7 mouse cellular contexts compared by ENCODE assay signal in the genomic region with DNA sequence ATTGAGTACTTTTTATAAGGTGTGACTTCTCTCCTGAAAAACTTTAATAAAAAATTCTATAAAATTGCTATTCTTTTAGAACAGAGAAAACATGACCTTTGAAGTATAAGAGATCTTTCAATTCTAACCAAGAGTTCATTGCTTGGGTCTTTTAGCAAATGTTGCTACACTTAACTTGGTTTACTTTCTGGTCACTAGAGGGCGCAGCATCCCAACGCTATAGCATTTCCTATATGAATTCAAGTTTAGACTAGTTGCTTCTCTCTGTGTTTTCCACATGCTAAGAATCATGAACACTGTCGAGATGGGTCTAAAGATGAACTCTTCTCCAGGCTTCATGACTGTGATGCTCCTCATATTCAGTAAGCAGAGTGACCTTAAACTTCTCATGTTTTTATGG.
A peak's percentile ranks its signal among the peaks of the same experiment; 100 is the strongest.
DNase-seq lines count a peak whose midpoint lies in the region; ATAC-seq and TF ChIP-seq lines count a peak whose summit lies in the region.
"Not testable (repeated sequence)": the region's sequence is repeated elsewhere in the genome, so short reads cannot be mapped to it uniquely, and the experiment has no call there.

No protein-coding gene starts in this region.

- H3K9me3 ChIP-seq in liver, postnatal 0 days (ENCODE audit: low read length): not testable (repeated sequence)

- H3K9ac ChIP-seq in liver, postnatal 0 days (replicated peaks): not testable (repeated sequence)

- DNase-seq in brain, adult 2 months (ENCODE audit: low read depth, low spot score): peak; percentile 12
- DNase-seq in heart, postnatal 4 days: peak; percentile 11
- DNase-seq in layer of hippocampus, adult 11-12 months (ENCODE audit: low spot score): peak; percentile 4
- DNase-seq in liver, postnatal 0 days: not testable (repeated sequence)
- DNase-seq in naive thymus-derived CD4-positive, alpha-beta T cell, adult 2 months (ENCODE audit: low read depth): peak; percentile 63
- DNase-seq in thymus, adult 2 months: peak; percentile 35

- ATAC-seq in erythroblast, adult 5-6 weeks (replicated peaks; ENCODE audit: low FRiP score, poor library complexity, severe bottlenecking): peak; percentile 67; the same call in 1 of the 2 replicates
- ATAC-seq in liver, postnatal 0 days: not testable (repeated sequence)

- not testable (repeated sequence) for TF ChIP-seq EP300 in liver, postnatal 0 days (IDR thresholded peaks at IDR 0.05; ENCODE audit: low read depth)

- H3K27me3 ChIP-seq in liver, postnatal 0 days (ENCODE audit: insufficient read depth, low read length); thymus, adult 2 months (ENCODE audit: control insufficient read depth, insufficient read depth, low read length): not testable (repeated sequence)

- H3K27ac ChIP-seq in liver, postnatal 0 days (ENCODE audit: low read depth); thymus, adult 2 months (ENCODE audit: control insufficient read depth, insufficient read depth, low read length): not testable (repeated sequence)

- TF ChIP-seq CTCF in liver, postnatal 0 days (IDR thresholded peaks at IDR 0.05; ENCODE audit: low read depth): peak; percentile 51
- not testable (repeated sequence) for TF ChIP-seq CTCF in thymus, adult 2 months (IDR thresholded peaks at IDR 0.05; ENCODE audit: borderline replicate concordance, control insufficient read depth, extremely low read depth, insufficient read depth, low read length, poor library complexity)

- not testable (repeated sequence) for H3K4me3 ChIP-seq in liver, postnatal 0 days (ENCODE audit: low read depth, low read length); thymus, adult 2 months (ENCODE audit: control insufficient read depth, insufficient read depth, low read length)

- H3K36me3 ChIP-seq in liver, postnatal 0 days (replicated peaks; ENCODE audit: insufficient read depth, low read length); thymus, adult 2 months (ENCODE audit: control insufficient read depth, insufficient read depth, low read length): not testable (repeated sequence)

- not testable (repeated sequence) for H3K4me2 ChIP-seq in liver, postnatal 0 days (ENCODE audit: low read depth, low read length)

- H3K4me1 ChIP-seq in liver, postnatal 0 days (ENCODE audit: insufficient read depth): not testable (repeated sequence)
- peaks cover 11% of the 10 kb centered on the region for H3K4me1 ChIP-seq in thymus, adult 2 months (replicated peaks; ENCODE audit: control insufficient read depth, insufficient read depth, low read length)

- TF ChIP-seq POLR2A in thymus, adult 2 months (IDR thresholded peaks at IDR 0.05; ENCODE audit: control insufficient read depth, extremely low read depth, insufficient read depth, low read length, poor library complexity): not testable (repeated sequence)

- 4% methylated on average over 3 of the region's 3 CpGs for WGBS in liver, postnatal 0 days (ENCODE audit: insufficient replicate concordance)
- 1% methylated on average over 3 of the region's 3 CpGs for WGBS in thymus, adult 2 months
